Mouse (Mus musculus) gastrocnemius, adult 2 months (tissue): ENCODE data around the gene Slc8b1. TPM values are rescaled to one million over a fixed set of nuclear protein-coding genes. Genes with fewer than 3 reads are reported as not detected.

Experiments used
- DNase-seq: peaks from one replicate; pipeline ENCODE4 v3.0.0; 2022
- H3K27ac ChIP-seq: fragments of 200-600 bp; 2 replicates; pipeline ENCODE4 v1.8.1; 2022; ENCODE audit warnings: mild to moderate bottlenecking
- H3K4me3 ChIP-seq: fragments of 200-600 bp; 2 replicates; pipeline ENCODE4 v1.8.1; 2022; ENCODE audit warnings: mild to moderate bottlenecking, moderate library complexity
- CTCF ChIP-seq: fragments of 200-600 bp; IDR thresholded peaks from 2 replicates; pipeline ENCODE4 v1.8.1; 2022; ENCODE audit warnings: antibody characterized with exemption, mild to moderate bottlenecking, moderate library complexity
- intact Hi-C: fragments of 180-260 bp; cut with DNase I; formaldehyde crosslinking; loops from one replicate; pipeline ENCODE4 v1.15.1; 2025
- total RNA-seq, 2 experiments: library from RNA; stranded (reverse); gene quantifications; 2 replicates each; pipeline ENCODE4 v1.2.3; 2021

The Slc8b1 gene
- total RNA-seq, 2 experiments from 2014 or later = 8.1 to 10.5 TPM

GRCm38 (mm10) chr5:120579211-120579897, 68.4 kb downstream of the Slc8b1 start:
- no peak for TF ChIP-seq CTCF
- intact Hi-C loops = loop anchor here (1.0 kb wide), 1 partner anchor 17 kb away; no protein-coding TSS in a partner anchor
- peak overlapping the region; percentile 94 for H3K27ac ChIP-seq
- H3K4me3 ChIP-seq = peak overlapping the region; percentile 65
- peak; percentile 89 for DNase-seq

GRCm38 (mm10) chr5:120579898-120580626, 69.1 kb downstream of the Slc8b1 start:
- DNase-seq = peak; percentile 9
- H3K4me3 ChIP-seq = peak overlapping the region; percentile 65
- H3K27ac ChIP-seq = peak overlapping the region; percentile 94
- intact Hi-C loops = loop anchor here (1.0 kb wide), 1 partner anchor 18 kb away; no protein-coding TSS in a partner anchor
- no peak for TF ChIP-seq CTCF

- peak; percentile 8 for DNase-seq
- Histone ChIP-seq H3K27ac (peak overlapping the region; percentile 61), H3K4me3 (0 out of 2 replicates have a peak overlapping the region, but pooled peaks have one; percentile 13)
- no peak for TF ChIP-seq CTCF
- intact Hi-C loops = no loop called here
Observed at GRCm38 (mm10) chr5:120582002-120582401, 71.0 kb downstream of the Slc8b1 start.

GRCm38 (mm10) chr5:120583511-120583910, 72.5 kb downstream of the Slc8b1 start:
- H3K27ac ChIP-seq = peak overlapping the region; percentile 61
- no peak overlapping the region for H3K4me3 ChIP-seq
- DNase-seq = no peak
- TF ChIP-seq CTCF = no peak
- intact Hi-C loops = no loop called here

Other genes with a start within 250 kb of the Slc8b1 start
- not detected for gene Lhx5, start 79.5 kb upstream of the Slc8b1 start, total RNA-seq
- 1 to 10 TPM in 1 of 2 experiments, under 1 TPM in 1; 0.41 to 1.1 TPM for gene Sdsl, start 38.4 kb upstream of the Slc8b1 start, total RNA-seq
- under 1 TPM; 0.26 to 0.70 TPM for gene Sds, start 34.6 kb upstream of the Slc8b1 start, total RNA-seq
- 10 to 100 TPM; 33.7 to 47.8 TPM for gene Plbd2, start 7.5 kb upstream of the Slc8b1 start, total RNA-seq
- 10 to 100 TPM; 42.7 to 44.8 TPM for gene Tpcn1, start 77.5 kb downstream of the Slc8b1 start, total RNA-seq
- not detected for gene Iqcd, start 77.8 kb downstream of the Slc8b1 start, total RNA-seq
- gene Rita1, start 101.4 kb downstream of the Slc8b1 start, total RNA-seq = 1 to 10 TPM; 4.9 to 6.6 TPM
- 10 to 100 TPM; 16.9 to 17.7 TPM for gene Ddx54, start 101.6 kb downstream of the Slc8b1 start, total RNA-seq
- not detected for gene Cfap73, start 123.1 kb downstream of the Slc8b1 start, total RNA-seq
- gene Rasal1, start 137.6 kb downstream of the Slc8b1 start, total RNA-seq = not detected
- gene Dtx1, start 200.8 kb downstream of the Slc8b1 start, total RNA-seq = under 1 TPM; 0.45 to 0.54 TPM
- under 1 TPM; 0.10 to 0.28 TPM for gene Oas2, start 238.7 kb downstream of the Slc8b1 start, total RNA-seq